Mouse (Mus musculus): Measurements from ENCODE around the gene Zfp688. TPM values are rescaled to one million over a fixed set of nuclear protein-coding genes. Genes with fewer than 3 reads are reported as not detected.

The Zfp688 gene
- total and polyA plus RNA-seq, 3 experiments, result 8.6 to 18.1 TPM; not detected in 1

- Histone ChIP-seq H3K36me3 (ENCODE audit: control insufficient read depth in 1 of 2, insufficient read depth in 2 of 2, low read length in 2 of 2) (peaks cover 0 to 19% of the 10 kb centered on the region in 2 experiments; a peak in 2 of 4 replicates), H3K9me3 (replicated peaks; ENCODE audit: insufficient read depth, low read length) (no peaks in the 10 kb centered on the region), H3K79me2 (ENCODE audit: control insufficient read depth, insufficient read depth, low read length, poor library complexity) (no peaks in the 10 kb centered on the region; the same call in 1 of the 2 replicates), H3K4me1 (ENCODE audit: control insufficient read depth in 1 of 2, insufficient read depth in 2 of 2, low read length in 2 of 2) (peaks cover 10 to 19% of the 10 kb centered on the region in 2 experiments), H3K4me3 (ENCODE audit: control insufficient read depth in 1 of 2, insufficient read depth in 1 of 2, low read depth in 2 of 2, low read length in 2 of 2) (no peak overlapping the region), H3K9ac (ENCODE audit: control insufficient read depth, low read depth, low read length, poor library complexity, severe bottlenecking) (no peak overlapping the region), H3K27ac (ENCODE audit: control insufficient read depth, low read depth, low read length) (no peak overlapping the region), H3K27me3 (ENCODE audit: control insufficient read depth in 1 of 2, insufficient read depth in 2 of 2, low read length in 2 of 2) (no peaks in the 10 kb centered on the region)
- DNase-seq (ENCODE audit: low read depth, low spot score), result peak; percentile 40
- TF ChIP-seq CTCF (IDR thresholded peaks at IDR 0.05 in 2 of 3, conservative IDR thresholded peaks at IDR 0.05 in 1 of 3; ENCODE audit: control insufficient read depth in 1 of 3, insufficient read depth in 1 of 3, low read depth in 2 of 3, low read length in 3 of 3, poor library complexity in 1 of 3, severe bottlenecking in 1 of 3) (peak; percentile 24 to 51 (median 50)), SMC3 (IDR thresholded peaks at IDR 0.05; ENCODE audit: low read depth, low read length) (peak; percentile 59), ZC3H11A (IDR thresholded peaks at IDR 0.05; ENCODE audit: low read depth, low read length) (peak; percentile 10; the same call in 1 of the 2 replicates), RAD21 (IDR thresholded peaks at IDR 0.05; ENCODE audit: low read depth, low read length) (peak; percentile 41), MAZ (IDR thresholded peaks at IDR 0.05; ENCODE audit: low read depth, low read length) (no peak)
These were observed 18.9 kb downstream of the Zfp688 start for GRCm38 (mm10) chr7:127402980-127403379.

GRCm38 (mm10) chr7:127400355-127400754 is 21.5 kb downstream of the Zfp688 start:
- no peaks in the 10 kb centered on the region for H3K79me2 ChIP-seq (ENCODE audit: control insufficient read depth, insufficient read depth, low read length, poor library complexity)
- H3K27ac ChIP-seq (ENCODE audit: control insufficient read depth, low read depth, low read length), result no peak overlapping the region
- H3K4me3 ChIP-seq (ENCODE audit: control insufficient read depth in 1 of 2, insufficient read depth in 1 of 2, low read depth in 2 of 2, low read length in 2 of 2), result no peak overlapping the region
- no peaks in the 10 kb centered on the region for H3K9me3 ChIP-seq (replicated peaks; ENCODE audit: insufficient read depth, low read length)
- DNase-seq (ENCODE audit: low read depth, low spot score), result no peak
- H3K4me1 ChIP-seq (ENCODE audit: control insufficient read depth in 1 of 2, insufficient read depth in 2 of 2, low read length in 2 of 2), result peaks cover 7 to 9% of the 10 kb centered on the region in 2 experiments
- TF ChIP-seq KAT2A (conservative IDR thresholded peaks at IDR 0.05; ENCODE audit: low read depth, low read length) (no peak), ETS1 (IDR thresholded peaks at IDR 0.05; ENCODE audit: low read depth, low read length) (peak; percentile 39; the same call in 1 of the 2 replicates), POLR2A (IDR thresholded peaks at IDR 0.05; ENCODE audit: control insufficient read depth in 1 of 2, insufficient read depth in 1 of 2, low read depth in 1 of 2, low read length in 2 of 2, poor library complexity in 1 of 2) (no peak), TAL1 (IDR thresholded peaks at IDR 0.05; ENCODE audit: low read length) (peak; percentile 54), EP300 (IDR thresholded peaks at IDR 0.05; ENCODE audit: low read depth in 1 of 2, low read length in 2 of 2) (peak; percentile 68 to 86), GATA1 (IDR thresholded peaks at IDR 0.05; ENCODE audit: low read depth, low read length) (peak; percentile 86), RCOR1 (IDR thresholded peaks at IDR 0.05; ENCODE audit: low read depth, low read length) (0 out of 2 replicates have a peak, but pooled peaks have one; percentile 22), TCF12 (IDR thresholded peaks at IDR 0.05; ENCODE audit: low read depth, low read length) (peak; percentile 83)
- no peaks in the 10 kb centered on the region for H3K27me3 ChIP-seq (ENCODE audit: control insufficient read depth in 1 of 2, insufficient read depth in 2 of 2, low read length in 2 of 2)
- no peak overlapping the region for H3K9ac ChIP-seq (ENCODE audit: control insufficient read depth, low read depth, low read length, poor library complexity, severe bottlenecking)
- peaks cover 0 to 14% of the 10 kb centered on the region in 2 experiments; a peak in 2 of 4 replicates for H3K36me3 ChIP-seq (ENCODE audit: control insufficient read depth in 1 of 2, insufficient read depth in 2 of 2, low read length in 2 of 2)

GRCm38 (mm10) chr7:127393944-127394333 is 27.9 kb downstream of the Zfp688 start:
- Histone ChIP-seq H3K9me3 (replicated peaks; ENCODE audit: insufficient read depth, low read length) (no peaks in the 10 kb centered on the region), H3K9ac (ENCODE audit: control insufficient read depth, low read depth, low read length, poor library complexity, severe bottlenecking) (peak overlapping the region; percentile 65), H3K4me3 (ENCODE audit: control insufficient read depth in 1 of 2, insufficient read depth in 1 of 2, low read depth in 2 of 2, low read length in 2 of 2) (peak overlapping the region; percentile 75 to 99), H3K4me1 (ENCODE audit: control insufficient read depth in 1 of 2, insufficient read depth in 2 of 2, low read length in 2 of 2) (peaks cover 5 to 18% of the 10 kb centered on the region in 2 experiments; a peak in 3 of 4 replicates), H3K27ac (ENCODE audit: control insufficient read depth, low read depth, low read length) (peak overlapping the region; percentile 48), H3K27me3 (ENCODE audit: control insufficient read depth in 1 of 2, insufficient read depth in 2 of 2, low read length in 2 of 2) (no peaks in the 10 kb centered on the region), H3K36me3 (ENCODE audit: control insufficient read depth in 1 of 2, insufficient read depth in 2 of 2, low read length in 2 of 2) (peaks cover 0 to 8% of the 10 kb centered on the region in 2 experiments; a peak in 2 of 4 replicates), H3K79me2 (ENCODE audit: control insufficient read depth, insufficient read depth, low read length, poor library complexity) (peaks cover 3% of the 10 kb centered on the region; the same call in 1 of the 2 replicates)
- no peak for DNase-seq (ENCODE audit: low read depth, low spot score)
- TF ChIP-seq CHD1 (IDR thresholded peaks at IDR 0.05; ENCODE audit: low read depth, low read length), result peak; percentile 94
- TF ChIP-seq RAD21 (IDR thresholded peaks at IDR 0.05; ENCODE audit: low read depth, low read length), result no peak
- 0 out of 2 replicates have a peak, but pooled peaks have one; percentile 38 for TF ChIP-seq E2F4 (IDR thresholded peaks at IDR 0.05; ENCODE audit: borderline replicate concordance, low read depth, low read length)
- TF ChIP-seq MYC (IDR thresholded peaks at IDR 0.05; ENCODE audit: low read depth, low read length), result peak; percentile 36; the same call in 1 of the 2 replicates
- peak; percentile 14; the same call in 1 of the 2 replicates for TF ChIP-seq MAX (IDR thresholded peaks at IDR 0.05; ENCODE audit: low read length)
